Mouse (Mus musculus): ENCODE measurements at regions not wholly inside any gene's neighbourhood (a gene's known extent, or its start where the extent isn't known, plus 50 kb on each side); places are given as distances from the start of the nearest gene placed in this dataset.

DNA sequence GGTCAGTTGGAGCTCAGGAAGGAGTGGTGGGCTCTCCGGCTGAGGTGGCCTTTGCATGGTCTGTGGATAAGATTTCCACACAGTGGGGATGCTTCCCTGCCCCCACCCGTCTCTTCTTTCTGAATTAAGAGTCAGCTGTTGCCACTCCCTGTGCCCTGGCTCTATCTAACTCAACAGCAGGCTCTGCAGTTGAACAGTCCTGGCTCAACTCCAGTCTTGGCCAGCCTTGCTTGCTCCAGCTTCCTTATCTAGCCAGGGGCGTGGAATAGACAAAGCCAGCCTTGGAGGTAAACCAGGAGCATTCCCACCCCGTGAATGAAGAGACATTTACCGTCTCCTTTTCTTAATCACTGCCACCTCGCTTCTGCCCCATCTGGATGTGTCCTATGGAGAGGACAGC lies 89.7 kb downstream of the Mn1 start:
- DNase-seq (ENCODE audit: low read depth, low spot score), result no peak

GRCm38 (mm10) chr5:111507332-111507731 lies 90.2 kb downstream of the Mn1 start:
- no peak for DNase-seq (ENCODE audit: low read depth, low spot score)

DNA sequence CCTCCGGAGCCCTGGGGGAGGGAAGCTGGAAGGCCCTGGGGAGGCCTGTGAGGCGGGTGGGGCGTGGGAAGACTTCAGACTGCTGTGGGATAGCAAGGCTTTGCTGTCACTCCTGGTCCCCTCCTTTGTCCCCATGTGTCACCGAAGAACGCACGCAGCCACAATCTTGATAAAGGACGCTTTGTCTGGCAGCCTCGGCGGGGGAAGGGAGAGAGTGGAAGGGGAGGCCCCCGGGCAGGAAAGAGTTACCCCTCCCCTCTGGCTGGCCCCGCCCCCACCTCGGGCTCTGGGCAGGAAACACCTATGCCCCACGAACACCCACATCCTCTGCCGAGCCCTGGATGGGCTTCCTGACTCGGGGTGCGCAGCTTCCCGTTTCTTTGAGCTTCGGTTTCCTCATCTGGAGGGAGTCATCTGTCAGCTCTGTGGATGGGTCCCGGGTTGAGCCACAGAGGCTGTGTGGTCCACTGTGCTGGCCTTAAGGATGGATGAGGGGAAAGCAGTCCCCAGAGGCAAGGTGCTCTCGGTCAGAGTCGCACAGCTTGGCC lies 91.9 kb downstream of the Mn1 start:
- DNase-seq (ENCODE audit: low read depth, low spot score), result no peak

- no peak for DNase-seq (ENCODE audit: low read depth, low spot score)
Observed at GRCm38 (mm10) chr5:111509575-111510057, 92.5 kb downstream of the Mn1 start.

DNA sequence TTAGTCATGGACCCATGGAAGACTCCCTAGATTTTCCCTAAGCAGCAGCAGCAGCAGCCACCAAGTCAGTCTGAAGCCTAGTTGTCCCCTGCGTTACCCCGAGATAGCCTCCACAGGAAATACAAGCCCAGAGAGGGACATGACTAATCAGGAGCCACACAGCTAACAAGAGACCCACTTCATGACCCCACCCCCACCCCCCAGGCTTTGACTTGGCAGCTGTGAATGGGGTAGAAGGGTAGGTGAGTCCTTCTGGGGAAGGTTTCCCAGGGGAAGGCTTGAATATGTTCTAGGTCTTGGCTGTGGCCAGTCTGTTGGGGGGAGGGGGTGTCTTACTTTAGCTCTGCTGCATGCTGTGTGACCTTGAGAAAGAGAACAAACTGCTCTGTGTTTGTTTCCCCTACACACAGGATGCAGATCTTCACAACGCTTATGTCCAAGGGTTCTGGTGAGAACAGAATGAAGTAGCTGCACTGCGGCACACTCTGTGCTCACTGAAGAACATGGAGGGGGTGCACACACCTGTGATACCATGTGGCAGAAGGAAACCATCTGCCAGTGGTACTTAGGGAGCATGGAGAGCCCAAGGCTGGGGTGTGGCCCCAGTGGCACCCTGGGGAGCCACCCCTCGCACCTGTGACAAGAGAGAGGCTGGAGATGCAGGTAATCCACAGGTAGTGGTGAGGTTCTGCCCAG lies 93.2 kb downstream of the Mn1 start:
- no peak for DNase-seq (ENCODE audit: low read depth, low spot score)

DNA sequence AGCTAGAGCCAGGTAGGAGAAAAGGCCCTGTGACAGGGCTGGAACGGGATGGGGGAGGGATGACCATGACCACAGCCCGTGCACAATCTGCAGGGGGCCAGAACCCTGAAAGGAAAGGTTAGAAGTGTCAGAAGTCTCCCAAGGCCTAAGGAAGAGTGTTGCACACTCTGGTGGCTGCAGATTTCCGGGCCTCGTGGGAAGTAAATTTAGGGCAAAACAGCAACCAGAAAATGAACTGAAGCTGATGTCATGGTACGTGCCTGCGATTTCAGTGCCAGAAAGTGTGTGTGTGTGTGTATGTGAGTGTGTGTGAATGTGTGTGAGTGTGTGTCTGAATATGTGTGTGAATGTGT lies 93.7 kb downstream of the Mn1 start:
- DNase-seq (ENCODE audit: low read depth, low spot score), result no peak

GRCm38 (mm10) chr5:111511982-111512381 lies 94.8 kb downstream of the Mn1 start:
- no peak for DNase-seq (ENCODE audit: low read depth, low spot score)

DNA sequence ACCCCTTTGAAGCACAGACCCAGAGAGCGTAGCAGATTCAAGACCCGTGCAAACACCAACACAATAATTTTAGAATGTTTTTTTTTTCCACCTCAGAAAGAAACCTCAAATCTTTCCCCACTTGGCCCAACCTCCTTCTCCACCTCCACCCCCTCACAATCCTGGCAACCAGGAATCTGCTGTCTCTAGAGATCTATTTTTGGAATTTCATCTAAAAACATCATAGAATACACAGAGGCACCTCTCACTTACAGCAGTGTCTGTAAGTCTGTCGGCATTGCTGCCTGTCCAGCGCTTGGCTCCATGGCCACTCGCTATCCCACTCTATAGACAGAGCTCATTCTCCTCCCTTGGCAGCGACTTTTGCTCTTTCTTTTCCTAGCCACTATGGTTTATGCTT lies 96.8 kb downstream of the Mn1 start:
- DNase-seq (ENCODE audit: low read depth, low spot score), result peak; percentile 82

DNA sequence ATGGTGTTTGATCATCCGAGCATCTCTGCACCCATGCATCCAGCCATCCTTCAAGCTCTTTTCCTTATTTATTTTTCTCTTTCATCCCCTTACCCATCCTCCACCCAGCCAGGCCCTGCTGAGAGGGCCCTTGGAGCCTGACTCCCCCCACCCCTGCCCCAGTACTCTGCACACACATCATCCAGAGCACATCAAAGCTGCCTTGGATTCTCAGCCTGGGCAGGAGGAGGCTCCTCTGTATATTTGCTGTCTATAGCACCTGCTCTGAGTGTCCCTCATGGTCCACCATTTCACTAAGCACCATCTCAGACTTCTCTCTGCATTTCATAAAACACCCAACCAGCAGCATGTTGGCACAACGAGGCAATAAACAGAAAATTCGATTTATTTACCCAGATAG lies 101.9 kb downstream of the Mn1 start:
- no peak for DNase-seq (ENCODE audit: low read depth, low spot score)

DNA sequence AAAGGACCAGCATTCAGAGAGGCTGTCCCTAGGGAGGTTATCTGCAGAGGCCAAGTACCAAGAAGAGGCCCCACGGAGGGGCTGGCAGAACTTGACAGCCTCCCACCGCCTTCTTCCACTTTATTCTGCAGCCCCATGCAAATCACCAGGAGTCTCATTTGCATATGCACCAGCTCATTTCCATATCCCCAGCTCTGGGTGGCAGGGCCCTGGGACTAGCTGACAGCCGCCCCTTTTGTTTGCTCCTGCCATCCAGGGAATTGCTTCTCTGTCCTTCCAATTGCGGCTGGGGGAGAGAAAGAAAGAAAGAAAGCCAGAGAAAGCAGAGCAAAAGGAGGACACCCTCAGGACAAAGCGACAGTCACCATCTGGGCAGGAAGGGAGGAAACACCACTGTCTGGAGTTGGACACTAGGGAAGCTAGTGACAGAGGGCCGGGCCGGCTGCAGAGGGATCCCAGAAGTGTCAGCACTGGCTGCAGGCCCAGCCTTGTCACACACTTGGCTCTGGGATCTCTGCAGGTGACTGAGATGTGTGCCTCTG lies 102.4 kb downstream of the Mn1 start:
- no peak for DNase-seq (ENCODE audit: low read depth, low spot score)

DNA sequence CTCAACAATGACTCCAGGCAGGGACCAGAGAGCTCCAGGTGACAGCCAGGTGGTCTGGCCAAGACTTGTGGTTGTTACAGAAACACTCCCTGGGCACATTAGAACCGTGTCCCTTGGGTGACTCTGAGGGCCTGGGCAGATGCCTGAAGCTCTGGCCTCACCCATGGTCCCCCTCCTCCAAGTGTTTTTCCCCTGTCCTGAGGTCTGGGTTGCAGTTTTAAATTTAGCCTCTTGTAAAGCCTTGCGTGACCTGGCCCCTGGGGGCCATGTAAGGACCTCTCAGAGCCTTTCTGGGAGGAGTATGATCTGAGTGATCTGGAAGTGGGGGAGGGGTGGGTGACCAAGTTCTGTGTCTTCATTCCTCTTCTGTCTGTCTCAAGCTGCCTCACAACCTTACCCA lies 104.7 kb downstream of the Mn1 start:
- DNase-seq (ENCODE audit: low read depth, low spot score), result no peak

DNA sequence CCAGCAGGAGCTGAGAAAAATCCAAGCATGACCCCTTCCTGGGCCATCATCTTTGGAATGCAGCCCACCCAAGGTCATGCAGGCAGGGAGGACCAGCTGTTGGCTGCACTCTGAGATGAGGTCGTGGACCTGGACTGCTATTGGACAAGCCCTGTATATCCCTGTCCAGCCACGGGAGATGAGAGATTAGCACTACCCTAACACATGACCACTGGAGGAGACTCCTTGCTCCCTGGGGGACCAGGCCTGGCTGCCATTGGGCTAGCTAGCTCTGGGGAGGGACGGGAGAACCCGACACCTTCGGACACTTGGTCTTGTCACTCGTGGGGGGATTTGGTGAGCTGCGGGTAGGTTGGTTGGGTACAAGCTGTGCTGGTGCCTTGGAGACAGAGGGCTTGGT lies 105.4 kb downstream of the Mn1 start:
- no peak for DNase-seq (ENCODE audit: low read depth, low spot score)

GRCm38 (mm10) chr5:111527741-111528140 lies 110.6 kb downstream of the Mn1 start:
- DNase-seq (ENCODE audit: low read depth, low spot score), result no peak

DNA sequence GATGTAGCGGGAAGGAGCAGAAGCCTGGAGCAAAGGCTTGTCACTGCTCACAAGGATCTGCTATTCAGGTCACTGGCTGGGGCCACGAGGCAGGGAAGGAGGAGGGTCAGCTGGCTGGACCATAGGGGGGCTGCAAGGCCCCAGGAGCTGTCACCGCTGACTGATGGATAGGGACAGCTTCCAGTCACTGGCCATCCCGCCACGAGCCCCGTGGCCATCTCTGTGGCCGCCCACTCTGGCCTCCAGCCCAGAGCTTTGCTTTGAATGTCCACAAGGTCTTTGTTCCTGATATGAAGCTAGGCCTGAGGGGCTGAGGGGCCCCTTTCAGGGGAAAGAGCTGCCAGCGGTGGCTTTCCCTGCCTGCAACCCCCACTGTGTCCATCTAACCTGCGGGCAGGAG lies 111.9 kb downstream of the Mn1 start:
- no peak for DNase-seq (ENCODE audit: low read depth, low spot score)

DNA sequence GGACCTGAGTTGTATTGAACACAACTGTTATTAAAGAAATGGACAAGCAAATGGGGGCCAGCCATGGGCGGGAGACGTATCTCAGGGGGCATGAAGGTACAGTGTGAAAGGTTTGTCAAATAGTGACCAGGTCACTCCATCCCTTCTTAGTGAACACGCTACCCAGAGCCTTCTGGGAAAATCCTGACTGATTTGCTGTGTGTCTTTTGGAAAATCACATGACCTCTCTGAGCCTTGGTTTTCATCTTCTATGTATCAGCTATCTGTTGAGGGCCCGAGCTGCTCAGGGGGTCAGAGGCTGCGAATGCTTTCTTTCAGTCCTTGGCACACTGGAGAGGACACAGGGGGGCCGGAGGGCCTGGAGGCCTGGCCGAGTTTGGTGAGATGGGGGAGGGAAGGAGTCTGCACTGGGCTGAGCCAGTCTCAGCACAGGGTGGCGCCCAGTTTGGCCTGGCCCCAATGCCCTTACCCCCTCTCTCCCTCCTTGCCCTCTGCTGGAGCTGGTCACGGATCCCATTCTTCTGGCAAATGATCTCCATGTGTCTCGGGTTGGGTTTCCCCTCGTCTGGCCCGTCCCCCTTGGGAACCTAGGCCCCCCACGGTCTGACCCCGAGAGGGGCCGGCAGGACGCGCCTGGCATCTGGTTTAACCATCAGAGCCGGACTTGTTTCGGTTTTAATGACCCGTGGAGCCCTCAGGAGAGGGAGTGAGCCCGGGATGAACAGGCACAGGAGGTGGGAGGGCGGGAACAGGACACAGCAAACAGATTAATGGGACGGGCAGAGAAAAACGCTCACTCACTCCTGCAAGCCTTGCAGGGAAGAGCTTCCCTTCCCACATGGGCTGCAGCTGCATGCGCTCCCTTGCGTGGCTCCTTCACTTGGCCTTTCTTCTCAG lies 113.7 kb downstream of the Mn1 start:
- DNase-seq (ENCODE audit: low read depth, low spot score), result no peak

GRCm38 (mm10) chr5:111532446-111533035 lies 115.4 kb downstream of the Mn1 start:
- no peak for DNase-seq (ENCODE audit: low read depth, low spot score)

DNA sequence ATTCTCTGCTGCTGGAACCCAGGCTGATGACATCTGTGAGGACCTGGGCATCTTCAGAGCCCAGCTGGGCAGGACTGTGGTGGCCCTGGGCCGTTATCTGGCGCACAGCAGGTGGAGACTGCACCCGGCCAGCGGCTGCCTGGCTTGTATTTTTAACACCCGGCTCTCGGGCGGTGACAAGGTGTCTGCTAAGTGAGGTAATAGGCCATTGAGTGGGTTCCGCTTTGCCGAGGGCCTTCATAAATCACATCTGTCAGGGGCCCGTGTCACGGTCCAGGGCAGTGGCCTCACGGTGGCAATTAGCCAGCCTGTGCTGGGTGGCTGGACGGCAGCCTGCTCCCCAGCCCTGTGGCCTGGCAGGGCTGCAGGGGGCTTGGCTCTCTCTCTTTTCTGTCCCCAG lies 118.8 kb downstream of the Mn1 start:
- DNase-seq (ENCODE audit: low read depth, low spot score), result no peak

DNA sequence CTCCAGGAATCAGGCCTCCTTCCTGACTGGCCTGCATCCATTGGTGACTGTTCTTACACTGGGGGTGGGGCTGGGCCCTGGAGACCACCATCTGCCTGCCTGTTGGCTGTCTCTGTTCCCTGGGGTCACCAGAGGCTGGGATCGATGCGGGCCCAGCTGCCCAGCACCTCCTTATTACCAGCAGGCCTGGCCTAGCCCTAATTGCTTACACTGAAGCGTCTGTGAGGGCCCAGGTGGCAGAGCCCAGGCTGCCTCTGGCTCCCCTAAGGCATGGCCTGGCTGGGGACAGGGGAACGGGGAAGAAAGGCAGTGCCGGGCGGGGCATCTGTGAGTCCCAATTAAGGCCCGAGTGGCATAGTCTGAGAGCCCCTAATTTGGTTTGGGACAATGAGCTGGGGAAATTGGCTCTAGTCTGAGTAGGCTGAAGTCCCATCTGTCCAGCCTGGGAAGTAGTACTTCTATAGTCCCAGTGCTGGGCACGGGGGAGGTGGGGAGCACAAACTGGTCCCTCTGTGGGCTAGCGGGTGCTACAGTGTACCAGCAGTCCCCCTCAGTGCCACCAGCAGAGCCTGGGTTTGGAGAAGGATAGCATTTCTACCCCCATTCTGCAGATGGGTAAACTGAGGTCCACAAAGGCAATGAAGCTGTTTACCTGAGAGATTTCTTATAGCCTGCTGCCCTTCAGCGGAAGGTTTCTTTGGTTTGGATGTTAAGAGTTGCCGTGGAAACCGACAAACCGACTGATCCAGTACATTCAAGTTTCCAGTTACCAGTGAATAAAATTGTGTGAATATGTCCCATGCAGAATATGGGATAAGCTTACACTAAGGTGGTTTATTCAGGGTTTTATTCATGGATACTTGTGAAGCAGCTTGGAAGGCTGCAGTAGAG lies 121.6 kb downstream of the Mn1 start:
- no peak for DNase-seq (ENCODE audit: low read depth, low spot score)

- DNase-seq (ENCODE audit: low read depth, low spot score), result no peak
Observed at GRCm38 (mm10) chr5:111540486-111540885, 123.3 kb downstream of the Mn1 start.

- no peak for DNase-seq (ENCODE audit: low read depth, low spot score)
Observed at GRCm38 (mm10) chr5:111542077-111542476, 124.9 kb downstream of the Mn1 start.

Data from telencephalon, adult 2 months (tissue).